Mouse (Mus musculus): ENCODE measurements around the gene Gm9999.
A peak's percentile ranks its signal among the peaks of the same experiment; 100 is the strongest.
"Not testable (repeated sequence)": the region's sequence is repeated elsewhere in the genome, so short reads cannot be mapped to it uniquely, and the experiment has no call there.

The Gm9999 gene

GRCm38 (mm10) chr7:46983280-46983679 lies at the start of gene Gm9999:
TSS of gene Gm9999 (plus strand) at chr7:46983580.
- DNase-seq, result no peak

- no peak for DNase-seq
These were observed 48.6 kb upstream of the Gm9999 start for GRCm38 (mm10) chr7:46934788-46935187.

GRCm38 (mm10) chr7:46935847-46936246 lies 47.5 kb upstream of the Gm9999 start:
- DNase-seq, result no peak

GRCm38 (mm10) chr7:46957831-46958691 lies 25.3 kb upstream of the Gm9999 start, which contains the start of gene Uevld:
TSS of gene Uevld (minus strand) at chr7:46958527.
- peak; percentile 95 for DNase-seq

- peak; percentile 31 for DNase-seq
These were observed 24.5 kb upstream of the Gm9999 start for GRCm38 (mm10) chr7:46958853-46959252.

- DNase-seq, result no peak
These were observed 22.4 kb upstream of the Gm9999 start for GRCm38 (mm10) chr7:46960991-46961390.

- no peak for DNase-seq
These were observed 21.2 kb upstream of the Gm9999 start for GRCm38 (mm10) chr7:46962132-46962531.

GRCm38 (mm10) chr7:46962806-46963618 lies 20.4 kb upstream of the Gm9999 start:
- DNase-seq, result peak; percentile 59

GRCm38 (mm10) chr7:46964070-46964469 lies 19.3 kb upstream of the Gm9999 start:
- DNase-seq, result no peak

- DNase-seq, result no peak
These were observed 13.5 kb upstream of the Gm9999 start for GRCm38 (mm10) chr7:46969898-46970297.

GRCm38 (mm10) chr7:46974648-46975047 lies 8.7 kb upstream of the Gm9999 start:
- DNase-seq, result no peak

- no peak for DNase-seq
These were observed 7.9 kb upstream of the Gm9999 start for GRCm38 (mm10) chr7:46975456-46975855.

GRCm38 (mm10) chr7:46985718-46986505 lies 2.5 kb downstream of the Gm9999 start:
- DNase-seq, result no peak

- peak; percentile 56 for DNase-seq
These were observed 3.3 kb downstream of the Gm9999 start for GRCm38 (mm10) chr7:46986646-46987045.

GRCm38 (mm10) chr7:46987073-46987472 lies 3.7 kb downstream of the Gm9999 start:
- DNase-seq, result no peak

GRCm38 (mm10) chr7:46989387-46989786 lies 6.0 kb downstream of the Gm9999 start:
- DNase-seq, result not testable (repeated sequence)

GRCm38 (mm10) chr7:46993079-46993478 lies 9.7 kb downstream of the Gm9999 start:
- no peak for DNase-seq

GRCm38 (mm10) chr7:46995558-46995957 lies 12.2 kb downstream of the Gm9999 start:
- no peak for DNase-seq

- DNase-seq, result no peak
These were observed 13.6 kb downstream of the Gm9999 start for GRCm38 (mm10) chr7:46997008-46997407.

- peak; percentile 85 for DNase-seq
These were observed 14.4 kb downstream of the Gm9999 start for GRCm38 (mm10) chr7:46997644-46998395.

GRCm38 (mm10) chr7:46998942-46999341 lies 15.6 kb downstream of the Gm9999 start:
- no peak for DNase-seq

GRCm38 (mm10) chr7:46999983-47000643 lies 16.7 kb downstream of the Gm9999 start:
- no peak for DNase-seq

Measured in cerebellum, adult 11-12 months (tissue).